ENCODE assay signal across 23 mouse cellular contexts in genomic region chr10:13443647-13444046, GRCm38 (mm10). TPM values are rescaled to one million over a fixed set of nuclear protein-coding genes. Genes with fewer than 3 reads are reported as not detected.
DNase-seq lines count a peak whose midpoint lies in the region; ATAC-seq and TF ChIP-seq lines count a peak whose summit lies in the region.
"Had no signal": no experiment of that assay in that cellular context is flagged by ENCODE, and none has a peak within 500 bp of the region (broad histone marks: within the 10 kb centered on the region; RNA-seq: fewer than 3 reads in every experiment).

No protein-coding gene starts in this region.

- no peak overlapping the region for H3K27ac ChIP-seq in liver, postnatal 0 days (ENCODE audit: low read depth)
- no peak overlapping the region for H3K27ac ChIP-seq in limb, embryonic 10.5 days
- H3K27ac ChIP-seq in forebrain, postnatal 0 days (ENCODE audit: low read depth, low read length): no peak overlapping the region
- H3K27ac ChIP-seq: embryonic facial prominence, embryonic 12.5 days; embryonic facial prominence, embryonic 15.5 days; hindbrain, embryonic 12.5 days; hindbrain, embryonic 15.5 days had no signal

- peak; percentile 4 for DNase-seq in liver, postnatal 0 days
- DNase-seq in liver: no peak
- peak; percentile 41 for DNase-seq in Muller cell, postnatal 12 days (ENCODE audit: inconsistent ontology term)
- DNase-seq in limb, embryonic 10.5 days (ENCODE audit: low spot score): peak; percentile 15
- DNase-seq in forebrain, postnatal 0 days: no peak
- DNase-seq in lung, postnatal 14 days: no peak
- DNase-seq: adrenal gland, postnatal 10 days; adrenal gland, postnatal 36 days; cerebellum, adult 18-20 months; cerebellum, adult 9-10 months; cerebellum, postnatal 14 days; gastrocnemius, postnatal 25 days had no signal

- H3K4me1 ChIP-seq in liver, postnatal 0 days (ENCODE audit: insufficient read depth): peaks cover 9% of the 10 kb centered on the region
- H3K4me1 ChIP-seq in limb, embryonic 10.5 days: no peaks in the 10 kb centered on the region
- H3K4me1 ChIP-seq in forebrain, postnatal 0 days (ENCODE audit: insufficient read depth): no peaks in the 10 kb centered on the region
- H3K4me1 ChIP-seq: embryonic facial prominence, embryonic 12.5 days; hindbrain, embryonic 12.5 days; hindbrain, embryonic 15.5 days had no signal

- 0 out of 2 replicates have a peak overlapping the region, but pooled peaks have one; percentile 18 for H3K4me2 ChIP-seq in liver, postnatal 0 days (ENCODE audit: low read depth, low read length)
- H3K4me2 ChIP-seq in forebrain, postnatal 0 days (ENCODE audit: low read depth): no peak overlapping the region
- H3K4me2 ChIP-seq: embryonic facial prominence, embryonic 12.5 days; embryonic facial prominence, embryonic 15.5 days; heart, embryonic 11.5 days; hindbrain, embryonic 12.5 days; hindbrain, embryonic 15.5 days had no signal

- no peak overlapping the region for H3K4me3 ChIP-seq in liver, postnatal 0 days (ENCODE audit: low read depth, low read length)
- no peak overlapping the region for H3K4me3 ChIP-seq in limb, embryonic 10.5 days
- no peak overlapping the region for H3K4me3 ChIP-seq in forebrain, postnatal 0 days (ENCODE audit: low read depth, low read length)
- H3K4me3 ChIP-seq: embryonic facial prominence, embryonic 12.5 days; embryonic facial prominence, embryonic 15.5 days; hindbrain, embryonic 12.5 days; hindbrain, embryonic 15.5 days had no signal

- no peaks in the 10 kb centered on the region for H3K36me3 ChIP-seq in liver, postnatal 0 days (replicated peaks; ENCODE audit: insufficient read depth, low read length)
- H3K36me3 ChIP-seq in limb, embryonic 10.5 days: no peaks in the 10 kb centered on the region
- no peaks in the 10 kb centered on the region for H3K36me3 ChIP-seq in forebrain, postnatal 0 days (ENCODE audit: insufficient read depth)
- H3K36me3 ChIP-seq: embryonic facial prominence, embryonic 12.5 days; embryonic facial prominence, embryonic 15.5 days; hindbrain, embryonic 12.5 days; hindbrain, embryonic 15.5 days had no signal

- TF ChIP-seq CTCF in liver, postnatal 0 days (IDR thresholded peaks at IDR 0.05; ENCODE audit: low read depth): no peak
- no peak for TF ChIP-seq CTCF in forebrain, postnatal 0 days (IDR thresholded peaks at IDR 0.05; ENCODE audit: low read depth)

- H3K9ac ChIP-seq in liver, postnatal 0 days (replicated peaks): no peak overlapping the region
- H3K9ac ChIP-seq in forebrain, postnatal 0 days: no peak overlapping the region
- H3K9ac ChIP-seq: embryonic facial prominence, embryonic 12.5 days; embryonic facial prominence, embryonic 15.5 days; hindbrain, embryonic 12.5 days; hindbrain, embryonic 15.5 days had no signal

- H3K27me3 ChIP-seq in liver, postnatal 0 days (ENCODE audit: insufficient read depth, low read length): no peaks in the 10 kb centered on the region
- no peaks in the 10 kb centered on the region for H3K27me3 ChIP-seq in limb, embryonic 10.5 days (ENCODE audit: low read depth, poor library complexity, severe bottlenecking)
- H3K27me3 ChIP-seq in forebrain, postnatal 0 days (ENCODE audit: insufficient read depth, low read length): no peaks in the 10 kb centered on the region
- H3K27me3 ChIP-seq: embryonic facial prominence, embryonic 12.5 days; embryonic facial prominence, embryonic 15.5 days; hindbrain, embryonic 12.5 days; hindbrain, embryonic 15.5 days had no signal

- TF ChIP-seq EP300 in liver, postnatal 0 days (IDR thresholded peaks at IDR 0.05; ENCODE audit: low read depth): no peak

- 51% methylated on average over 6 of the region's 6 CpGs for WGBS in liver, postnatal 0 days (ENCODE audit: insufficient replicate concordance)
- WGBS in limb, embryonic 10.5 days: 84% methylated on average over 6 of the region's 6 CpGs
- WGBS in forebrain, postnatal 0 days: 87% methylated on average over 6 of the region's 6 CpGs

- no peak for ATAC-seq in liver, postnatal 0 days
- ATAC-seq in megakaryocyte progenitor cell, adult 5-6 weeks (replicated peaks; ENCODE audit: poor library complexity): peak; percentile 27
- ATAC-seq in forebrain, postnatal 0 days: no peak
- ATAC-seq: activated CD4-positive, CD25-positive, alpha-beta regulatory T cell, adult 4 months; CD4-positive, CD25-positive, alpha-beta regulatory T cell, adult 4 months; forebrain, embryonic 14.5 days had no signal

- H3K9me3 ChIP-seq in liver, postnatal 0 days (ENCODE audit: low read length): no peaks in the 10 kb centered on the region
- H3K9me3 ChIP-seq in limb, embryonic 10.5 days (replicated peaks): no peaks in the 10 kb centered on the region
- no peaks in the 10 kb centered on the region for H3K9me3 ChIP-seq in forebrain, postnatal 0 days (ENCODE audit: low read length)
- H3K9me3 ChIP-seq: embryonic facial prominence, embryonic 12.5 days; embryonic facial prominence, embryonic 15.5 days; hindbrain, embryonic 12.5 days; hindbrain, embryonic 15.5 days had no signal

RNA-seq across cellular contexts. Expression of gene Phactr2, which starts 30.6 kb away (rescaled TPM):
- 4.9 and 5.4 TPM in 2 replicates for polyA plus RNA-seq in liver, postnatal 0 days (2015; fragmentation: Nextera tagmentation; extraction: Ambion mirVana)
- polyA plus RNA-seq in limb, embryonic 10.5 days (2016; fragmentation: Nextera tagmentation; extraction: Ambion mirVana): 16.2 and 21.3 TPM in 2 replicates
- total RNA-seq in megakaryocyte progenitor cell, adult 5-6 weeks (2015): 26.2 and 26.4 TPM in 2 replicates
- 21.7 and 24.4 TPM in 2 replicates for total RNA-seq in megakaryocyte progenitor cell, adult 5-6 weeks (2017)
- 6.9 and 10.5 TPM in 2 replicates for total RNA-seq in forebrain, postnatal 0 days (2014; rRNA removed)
- polyA plus RNA-seq in forebrain, postnatal 0 days (2015; fragmentation: Nextera tagmentation; extraction: Ambion mirVana): 4.4 and 8.1 TPM in 2 replicates
- total RNA-seq: MEL had no signal
- polyA plus RNA-seq: C2C12 had no signal

RNA-seq across cellular contexts. Expression of gene Fuca2, which starts 55.7 kb away (rescaled TPM):
- 35.8 and 39.8 TPM in 2 replicates for polyA plus RNA-seq in liver, postnatal 0 days (2015; fragmentation: Nextera tagmentation; extraction: Ambion mirVana)
- 21.3 and 23.6 TPM in 2 replicates for polyA plus RNA-seq in limb, embryonic 10.5 days (2016; fragmentation: Nextera tagmentation; extraction: Ambion mirVana)
- total RNA-seq in megakaryocyte progenitor cell, adult 5-6 weeks (2015): 149 and 158 TPM in 2 replicates
- total RNA-seq in megakaryocyte progenitor cell, adult 5-6 weeks (2017): 95.1 and 101 TPM in 2 replicates
- total RNA-seq in forebrain, postnatal 0 days (2014; rRNA removed): 11.3 and 12.5 TPM in 2 replicates
- polyA plus RNA-seq in forebrain, postnatal 0 days (2015; fragmentation: Nextera tagmentation; extraction: Ambion mirVana): 42.5 and 45.7 TPM in 2 replicates

Comparison
In these comparisons a context has a peak if more than half of its experiments do, and no peak if none do; other contexts are left out.
1. DNase-seq: peak in liver, postnatal 0 days (single experiment), Muller cell, postnatal 12 days (single experiment) and limb, embryonic 10.5 days (single experiment); none in liver (single experiment), forebrain, postnatal 0 days (single experiment) and lung, postnatal 14 days (single experiment).